Mouse (Mus musculus) lung, postnatal 0 days (tissue): Measurements from ENCODE around the gene Apeh. TPM values are rescaled to one million over a fixed set of nuclear protein-coding genes. Genes with fewer than 3 reads are reported as not detected.
A peak's percentile ranks its signal among the peaks of the same experiment; 100 is the strongest.

Source experiments
- ATAC-seq: fragments of 200-750 bp; cut with Nextera tagmentation; 2 replicates; pipeline ENCODE4 v1.8.0; 2017; ENCODE audit warnings: moderate library complexity
- DNase-seq: peaks from one replicate; pipeline ENCODE4 v3.0.0-alpha.2; 2016; ENCODE audit warnings: low spot score
- H3K27ac ChIP-seq: fragments of 300-500 bp; sonication (generic); 2 replicates; pipeline ENCODE4 v1.5.1; 2014; ENCODE audit warnings: antibody characterized with exemption, mild to moderate bottlenecking, low read length, mixed read lengths
- H3K27me3 ChIP-seq: fragments of 300-500 bp; sonication (generic); replicated peaks from 2 replicates; pipeline ENCODE4 v1.6.1; 2014; ENCODE audit warnings: low read length, mixed read lengths; ENCODE audit not compliant: insufficient read depth
- H3K36me3 ChIP-seq: fragments of 300-500 bp; sonication (generic); 2 replicates; pipeline ENCODE4 v1.6.1; 2014; ENCODE audit warnings: low read length, mixed read lengths; ENCODE audit not compliant: insufficient read depth
- H3K4me1 ChIP-seq: fragments of 300-500 bp; sonication (generic); 2 replicates; pipeline ENCODE4 v1.6.1; 2014; ENCODE audit warnings: antibody characterized with exemption, low read depth, low read length, mixed read lengths; ENCODE audit not compliant: insufficient read depth
- H3K4me2 ChIP-seq: fragments of 300-500 bp; sonication (generic); replicated peaks from 2 replicates; pipeline ENCODE4 v1.6.1; 2014; ENCODE audit warnings: low read depth, mild to moderate bottlenecking, low read length, moderate library complexity, mixed read lengths
- H3K4me3 ChIP-seq: fragments of 300-500 bp; sonication (generic); 2 replicates; pipeline ENCODE4 v1.5.1; 2014; ENCODE audit warnings: low read depth, low read length
- H3K9ac ChIP-seq: fragments of 300-500 bp; sonication (generic); replicated peaks from 2 replicates; pipeline ENCODE4 v1.6.1; 2014; ENCODE audit warnings: low read depth, mild to moderate bottlenecking
- H3K9me3 ChIP-seq: fragments of 300-500 bp; sonication (generic); 2 replicates; pipeline ENCODE4 v1.6.1; 2016; ENCODE audit warnings: low read length, mixed read lengths
- CTCF ChIP-seq: IDR thresholded peaks from 2 replicates; pipeline ENCODE4 v1.5.1; 2016; ENCODE audit warnings: antibody characterized with exemption, mild to moderate bottlenecking
- EP300 ChIP-seq: IDR thresholded peaks from 2 replicates; pipeline ENCODE4 v1.6.1; 2016; ENCODE audit warnings: antibody characterized with exemption, mild to moderate bottlenecking, control low read depth
- WGBS: fragments of 180-500 bp; shearing (Covaris S2); extraction: QIAGEN DNeasy Blood & Tissue Kit; methylation state at CpG from one replicate; pipeline ENCODE4 v1.1.7; 2014; 5-methylcytosine and 5-hydroxymethylcytosine counted together
- polyA plus RNA-seq: library from polyadenylated mRNA; unstranded; fragments of >200 nt; fragmentation: Nextera tagmentation; extraction: Ambion mirVana; gene quantifications from 2 replicates; pipeline ENCODE4 v1.2.1, GENCODE M21; 2015

The Apeh gene
- polyA plus RNA-seq, 1 experiment from 2014 or later: 29.3 TPM

DNA sequence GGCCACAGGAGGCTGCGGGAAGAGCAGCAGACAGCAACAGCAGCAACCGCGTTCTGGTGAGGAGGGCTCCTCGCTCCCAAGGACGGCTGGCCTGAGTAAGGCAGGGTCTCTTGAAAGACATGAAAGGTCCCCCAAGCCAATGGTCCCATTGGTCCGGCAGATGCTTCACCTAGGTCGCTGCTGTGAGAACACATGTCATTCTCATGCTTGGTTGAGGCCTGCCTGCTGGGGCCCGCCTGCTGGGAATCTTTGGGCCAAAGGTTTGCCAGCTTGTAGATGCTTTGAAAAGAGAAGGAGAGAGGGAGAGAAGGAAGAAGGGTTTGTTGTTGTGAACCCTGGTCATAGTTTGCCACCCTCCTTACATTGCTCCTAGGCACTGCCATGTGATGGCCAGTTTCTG lies 5.2 kb upstream of the Apeh start:
- no peaks in the 10 kb centered on the region for H3K36me3 ChIP-seq
- H3K27ac ChIP-seq: no peak overlapping the region
- no peak overlapping the region for H3K4me3 ChIP-seq
- H3K4me2 ChIP-seq: no peak overlapping the region
- no peak for TF ChIP-seq EP300
- no peak for TF ChIP-seq CTCF
- WGBS: 85% methylated on average over 8 of the region's 8 CpGs
- no peaks in the 10 kb centered on the region for H3K9me3 ChIP-seq
- ATAC-seq: no peak
- no peak overlapping the region for H3K9ac ChIP-seq
- DNase-seq: no peak
- no peaks in the 10 kb centered on the region; the same call in 1 of the 2 replicates for H3K4me1 ChIP-seq
- no peaks in the 10 kb centered on the region for H3K27me3 ChIP-seq

DNA sequence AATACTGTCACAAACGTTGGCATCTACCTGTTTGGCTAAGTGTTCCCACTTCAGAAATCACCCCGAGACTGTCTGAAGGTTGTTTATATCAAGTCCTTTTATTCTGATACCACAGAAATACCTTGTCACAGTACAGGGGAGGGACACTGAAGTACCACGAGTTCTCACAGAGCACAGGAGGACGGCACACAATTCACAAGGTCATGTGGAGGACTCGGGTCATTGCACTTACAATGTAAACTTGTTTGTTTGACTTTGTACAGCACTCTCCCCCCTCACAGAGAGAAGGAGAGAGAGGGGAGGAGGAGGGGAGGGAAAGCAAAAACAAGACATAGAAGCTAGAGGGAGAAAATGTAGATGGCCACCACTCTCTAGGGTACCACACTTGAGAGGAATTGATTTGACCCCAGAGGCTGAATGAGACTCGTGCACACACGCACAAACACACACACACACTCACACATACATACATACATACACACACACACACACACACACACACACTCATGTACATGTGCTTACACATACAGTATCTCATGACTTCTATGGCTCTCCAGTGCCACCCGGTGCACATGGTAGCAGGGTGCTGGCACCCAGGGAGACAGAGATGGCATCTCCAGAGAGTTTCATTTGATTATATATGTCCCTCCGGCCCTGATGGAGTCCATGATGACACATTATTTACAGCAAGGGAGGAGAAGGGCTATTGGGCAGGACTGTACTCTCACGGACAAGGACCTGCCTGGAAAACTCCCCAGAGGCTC lies 1.7 kb upstream of the Apeh start:
- Histone ChIP-seq H3K27ac (no peak overlapping the region), H3K4me3 (no peak overlapping the region), H3K36me3 (peaks cover 7% of the 10 kb centered on the region; the same call in 1 of the 2 replicates), H3K9me3 (no peaks in the 10 kb centered on the region), H3K27me3 (no peaks in the 10 kb centered on the region), H3K4me2 (no peak overlapping the region), H3K4me1 (no peaks in the 10 kb centered on the region; the same call in 1 of the 2 replicates), H3K9ac (no peak overlapping the region)
- DNase-seq: no peak
- 48% methylated on average over 10 of the region's 10 CpGs for WGBS
- ATAC-seq: no peak
- TF ChIP-seq CTCF: no peak
- 0 out of 2 replicates have a peak, but pooled peaks have one; percentile 7 for TF ChIP-seq EP300

GRCm38 (mm10) chr9:108095518-108095917 lies 1.1 kb upstream of the Apeh start:
- H3K4me1 ChIP-seq: no peaks in the 10 kb centered on the region; the same call in 1 of the 2 replicates
- peak; percentile 13 for ATAC-seq
- H3K27ac ChIP-seq: no peak overlapping the region
- H3K36me3 ChIP-seq: peaks cover 10% of the 10 kb centered on the region; the same call in 1 of the 2 replicates
- TF ChIP-seq CTCF: peak; percentile 82
- no peak for TF ChIP-seq EP300
- no peaks in the 10 kb centered on the region for H3K9me3 ChIP-seq
- H3K9ac ChIP-seq: no peak overlapping the region
- H3K4me3 ChIP-seq: peak overlapping the region; percentile 62
- H3K4me2 ChIP-seq: peak overlapping the region; percentile 97
- DNase-seq: peak; percentile 90
- H3K27me3 ChIP-seq: no peaks in the 10 kb centered on the region
- WGBS: 4% methylated on average over 3 of the region's 3 CpGs

DNA sequence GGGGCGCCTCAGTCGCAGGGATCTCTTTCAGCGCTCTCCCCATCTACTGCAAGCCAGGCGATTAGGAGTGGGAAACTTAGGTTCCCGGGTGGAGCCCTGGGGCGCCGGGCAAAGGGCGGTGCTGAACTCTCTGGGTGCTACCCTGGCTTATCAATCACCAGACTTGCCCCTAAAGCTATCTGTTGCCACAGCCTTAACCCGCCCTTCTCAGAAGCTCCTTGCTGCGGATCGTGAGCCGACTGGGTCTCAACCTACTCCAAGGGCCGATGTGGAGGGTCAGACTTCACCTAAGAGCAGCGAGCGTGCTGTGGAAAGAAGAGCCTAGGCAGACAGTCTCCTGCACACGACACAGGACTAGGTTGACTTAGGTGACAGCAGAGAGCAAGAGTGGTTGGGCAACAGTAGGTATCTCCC lies 599 bp upstream of the Apeh start:
- 1% methylated on average over 16 of the region's 16 CpGs for WGBS
- TF ChIP-seq CTCF: no peak
- no peak for TF ChIP-seq EP300

GRCm38 (mm10) chr9:108093586-108093985 lies 820 bp downstream of the Apeh start:
- peak overlapping the region; percentile 83; the same call in 1 of the 2 replicates for H3K27ac ChIP-seq
- DNase-seq (no peak), ATAC-seq (no peak)
- H3K9me3 ChIP-seq: no peaks in the 10 kb centered on the region
- TF ChIP-seq EP300 (no peak), CTCF (no peak)
- whole genome bisulfite sequencing: 65% methylated on average over 10 of the region's 10 CpGs
- peak overlapping the region; percentile 97 for H3K4me2 ChIP-seq
- H3K27me3 ChIP-seq: no peaks in the 10 kb centered on the region
- H3K4me1 ChIP-seq: no peaks in the 10 kb centered on the region; the same call in 1 of the 2 replicates
- H3K4me3 ChIP-seq: peak overlapping the region; percentile 62; the same call in 1 of the 2 replicates
- H3K9ac ChIP-seq: peak overlapping the region; percentile 61
- H3K36me3 ChIP-seq: peaks cover 26% of the 10 kb centered on the region; the same call in 1 of the 2 replicates

More for the DNA sequence above, 599 bp upstream of the Apeh start:
- Histone ChIP-seq H3K4me3 (peak overlapping the region; percentile 62), H3K9ac (peak overlapping the region; percentile 51), H3K27me3 (no peaks in the 10 kb centered on the region), H3K4me2 (peak overlapping the region; percentile 97), H3K27ac (peak overlapping the region; percentile 69), H3K36me3 (peaks cover 14% of the 10 kb centered on the region; the same call in 1 of the 2 replicates), H3K9me3 (no peaks in the 10 kb centered on the region), H3K4me1 (no peaks in the 10 kb centered on the region; the same call in 1 of the 2 replicates)
- ATAC-seq (peak; percentile 29), DNase-seq (peak; percentile 37)

DNA sequence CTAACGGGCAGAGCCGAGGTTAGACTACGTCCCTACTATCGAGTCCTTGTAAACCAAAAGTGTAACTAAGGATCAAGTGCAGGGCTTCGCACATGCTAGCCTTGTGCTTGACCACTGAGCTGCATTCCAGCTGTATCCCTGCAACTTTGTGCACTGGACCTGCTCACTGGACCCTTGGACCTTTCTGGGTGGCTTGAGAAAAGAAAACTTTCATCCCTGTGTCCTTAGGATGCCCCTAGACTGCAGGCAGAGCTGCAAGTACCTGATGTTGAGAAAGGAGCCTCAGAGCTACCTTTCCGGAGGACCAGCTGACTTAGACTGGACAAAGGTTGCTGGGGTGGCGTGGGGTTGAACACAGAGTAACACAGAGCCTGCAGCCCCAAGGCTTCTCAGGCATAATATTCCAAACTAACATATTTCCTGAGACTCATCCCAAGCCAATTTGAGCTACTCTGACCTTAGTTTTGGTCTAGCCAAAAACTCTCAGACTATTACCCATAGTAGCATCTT lies 3.7 kb downstream of the Apeh start:
- 97% methylated on average over 7 of the region's 7 CpGs for WGBS
- ATAC-seq (no peak), DNase-seq (no peak)
- Histone ChIP-seq H3K4me2 (no peak overlapping the region), H3K4me1 (no peaks in the 10 kb centered on the region), H3K27me3 (no peaks in the 10 kb centered on the region), H3K9me3 (no peaks in the 10 kb centered on the region), H3K4me3 (no peak overlapping the region), H3K9ac (no peak overlapping the region), H3K36me3 (peaks cover 44% of the 10 kb centered on the region; the same call in 1 of the 2 replicates), H3K27ac (no peak overlapping the region)
- TF ChIP-seq CTCF (no peak), EP300 (no peak)
